Mouse (Mus musculus) CH12F3 (cell line): Measurements from ENCODE around the gene Larp7.

Experiments used
- in situ Hi-C: fragments of 300-500 bp; cut with MboI; formaldehyde crosslinking; loops from 2 replicates; pipeline ENCODE4 v1.14.3; 2020; ENCODE audit warnings: low sequenced_read_pairs

Larp7 gene

GRCm38 (mm10) chr3:127513699-127514098 is 39.5 kb downstream of the Larp7 start:
- in situ Hi-C loops = no loop called here

- in situ Hi-C loops = no loop called here
Observed at GRCm38 (mm10) chr3:127512794-127513335, 40.3 kb downstream of the Larp7 start.

DNA sequence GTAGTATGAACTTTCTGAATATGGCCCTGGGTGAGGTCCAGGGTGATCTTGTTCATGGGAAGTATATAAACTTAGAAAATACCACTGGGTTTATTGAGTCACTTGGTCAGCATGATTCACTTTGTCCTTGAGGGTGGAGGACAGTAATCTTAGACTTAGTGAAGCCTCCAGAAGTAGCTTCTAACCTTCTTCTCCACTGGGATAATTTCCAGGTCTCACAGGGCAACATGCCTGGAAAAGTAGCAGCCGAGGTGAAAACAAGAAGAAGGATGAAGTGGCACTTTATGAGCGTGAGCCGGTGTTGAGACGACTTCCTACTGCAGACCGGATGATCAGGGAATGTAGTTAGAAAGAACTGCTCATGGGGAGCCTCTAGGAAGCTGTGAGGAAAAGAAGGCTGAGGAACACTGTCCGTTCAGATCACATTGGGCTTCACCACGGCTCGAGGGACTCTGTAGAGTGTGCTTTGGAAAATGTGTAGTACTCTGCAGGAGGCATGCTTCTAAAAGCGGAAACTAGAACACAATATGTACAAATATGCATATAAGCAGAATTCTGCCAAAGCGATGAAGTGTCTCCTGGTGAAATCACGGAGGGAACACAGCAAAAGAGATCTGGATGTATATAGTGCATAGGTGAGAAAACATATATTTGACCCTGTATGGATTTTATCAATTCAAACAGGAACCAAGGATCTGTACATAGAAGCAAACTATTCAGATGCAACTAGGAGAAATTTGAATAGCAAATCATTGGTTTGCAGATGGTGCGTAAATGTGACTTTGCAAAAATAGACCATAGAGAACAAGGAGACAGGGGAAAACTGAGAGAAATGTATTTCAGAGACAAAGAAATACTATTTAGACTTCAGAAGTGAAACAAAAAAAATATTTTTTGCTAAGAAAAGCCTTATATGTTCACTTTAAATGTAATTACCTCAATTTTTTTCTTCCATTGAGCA is 41.1 kb downstream of the Larp7 start:
- in situ Hi-C loops = no loop called here

DNA sequence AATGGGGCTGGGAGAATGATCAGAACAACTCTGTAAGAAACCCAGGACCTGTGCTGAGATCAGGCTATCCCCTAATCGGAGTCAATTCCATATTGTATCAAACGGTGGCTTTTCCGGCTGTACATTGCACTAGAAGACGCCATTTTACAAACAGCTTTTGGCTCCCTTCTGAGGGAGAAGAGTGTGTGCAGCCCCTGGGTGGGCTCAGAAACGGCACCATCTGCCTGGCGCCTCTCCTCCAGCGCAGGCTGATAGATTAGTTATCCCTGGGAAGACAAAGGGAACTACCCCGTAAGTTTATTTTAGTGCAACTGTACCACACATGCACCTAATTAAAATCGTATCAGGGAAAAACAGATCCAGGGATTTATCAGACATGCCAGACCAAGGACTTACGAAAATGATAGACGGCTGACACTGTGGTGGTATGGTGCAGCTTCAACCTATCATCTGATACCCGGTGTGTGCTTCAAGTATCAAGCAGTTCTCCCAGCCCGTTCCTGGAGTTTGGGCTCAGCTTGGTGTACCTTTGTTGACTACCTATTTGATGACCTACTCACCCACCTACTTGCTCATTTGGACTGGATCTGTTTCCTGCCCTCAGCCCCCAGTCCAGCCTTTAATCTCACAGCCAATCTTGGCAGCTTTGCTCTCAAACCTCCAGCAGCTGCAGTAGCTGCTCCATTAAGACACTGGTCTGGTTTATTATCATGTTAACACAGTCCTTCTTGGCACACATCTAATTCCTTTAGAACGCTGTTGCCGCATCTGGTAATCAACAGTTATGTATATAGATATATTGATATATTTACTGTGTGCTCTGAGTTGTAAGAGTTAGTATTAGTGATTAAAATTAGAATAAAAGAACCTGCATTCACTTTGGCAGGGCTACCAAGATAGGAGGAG is 45.0 kb downstream of the Larp7 start:
- in situ Hi-C loops = no loop called here

DNA sequence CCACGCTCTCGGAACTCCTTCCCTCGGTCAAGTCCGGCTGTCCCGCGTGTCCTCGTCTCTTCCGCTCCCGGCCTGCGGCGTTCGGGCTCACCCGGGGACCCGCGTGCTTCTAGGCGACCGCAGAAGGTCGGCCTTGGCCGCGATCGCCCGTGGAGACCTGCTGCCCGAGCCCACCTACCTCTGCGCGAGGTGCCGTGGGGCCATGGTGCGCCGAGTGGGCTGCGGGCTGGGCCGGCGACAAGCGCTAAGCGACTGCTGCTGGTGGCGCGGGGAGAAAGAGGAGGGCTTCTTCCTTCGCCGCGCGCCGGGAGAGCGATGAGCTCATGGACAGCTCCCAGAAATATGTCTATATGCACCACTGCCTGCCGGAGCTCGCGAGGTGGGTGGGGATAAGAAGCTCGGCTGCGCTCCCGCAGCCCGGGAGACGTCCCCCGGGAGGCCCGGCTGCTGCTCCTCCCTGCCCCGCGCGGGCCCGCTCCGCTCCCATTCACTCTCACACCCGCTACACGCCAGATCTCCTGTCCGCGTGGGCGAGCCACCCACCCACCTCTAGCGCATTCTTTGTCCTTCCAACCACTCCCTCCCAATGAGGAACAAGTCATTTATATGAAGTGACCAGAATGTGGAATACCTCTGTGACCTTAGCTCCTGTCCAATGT is 54.3 kb downstream of the Larp7 start, which contains the start of gene Ank2:
Gene Ank2 (minus strand): TSS at position 609 of the 659 bp plus-strand sequence.
- in situ Hi-C loops = no loop called here

- in situ Hi-C loops = no loop called here
Observed at GRCm38 (mm10) chr3:127498197-127498741, 54.9 kb downstream of the Larp7 start.

DNA sequence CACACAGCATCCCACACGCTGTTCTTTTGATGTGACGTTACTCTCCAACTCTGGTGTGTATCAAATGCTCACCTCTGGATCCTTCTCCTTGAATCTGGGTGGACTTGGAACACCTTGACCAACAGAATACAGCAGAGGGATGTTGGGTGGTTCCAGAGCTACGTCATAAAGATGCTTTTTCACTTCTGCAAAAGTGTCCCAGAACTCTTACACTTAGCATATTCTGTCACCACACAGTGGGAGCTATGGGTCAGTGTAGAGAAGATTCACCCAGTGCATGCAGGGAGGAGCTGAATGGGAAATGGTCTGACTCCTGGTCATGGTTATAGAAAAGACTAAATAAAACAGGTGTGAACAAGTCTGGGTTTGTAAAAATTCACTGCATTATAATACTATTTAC is 60.5 kb downstream of the Larp7 start:
- in situ Hi-C loops = no loop called here

- in situ Hi-C loops = no loop called here
Observed at GRCm38 (mm10) chr3:127487302-127487701, 65.8 kb downstream of the Larp7 start.
